Mouse (Mus musculus) B cell, adult 67 days (primary cell): Measurements from ENCODE around the gene Olfr745. TPM values are rescaled to one million over a fixed set of nuclear protein-coding genes. Genes with fewer than 3 reads are reported as not detected.

Source experiments
- total RNA-seq, 2 experiments: library from RNA; stranded (reverse); gene quantifications; 4 replicates each; pipeline ENCODE4 v1.2.4; 2023

The Olfr745 gene
- not detected for total RNA-seq

DNA sequence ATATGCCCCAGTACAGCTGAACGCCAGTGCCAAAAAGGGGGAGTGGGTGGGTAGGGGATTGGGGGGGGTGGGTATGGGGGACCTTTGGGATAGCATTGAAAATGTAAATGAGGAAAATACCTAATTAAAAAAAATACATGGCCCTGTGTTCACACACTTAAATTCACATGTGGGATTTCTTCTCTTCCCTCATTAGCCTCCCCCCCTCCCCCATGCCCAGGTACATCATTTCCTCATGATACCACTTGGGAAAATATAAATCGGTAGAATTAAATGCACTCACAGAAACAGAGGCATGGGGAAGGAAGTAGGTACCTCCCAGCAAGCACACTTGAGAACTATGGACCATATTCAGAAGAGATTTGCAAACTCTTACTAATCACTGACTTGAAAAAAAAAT is at the start of gene Olfr745:
Gene Olfr745, plus strand, starts transcription at position 301 of the 400 bp plus-strand sequence.

DNA sequence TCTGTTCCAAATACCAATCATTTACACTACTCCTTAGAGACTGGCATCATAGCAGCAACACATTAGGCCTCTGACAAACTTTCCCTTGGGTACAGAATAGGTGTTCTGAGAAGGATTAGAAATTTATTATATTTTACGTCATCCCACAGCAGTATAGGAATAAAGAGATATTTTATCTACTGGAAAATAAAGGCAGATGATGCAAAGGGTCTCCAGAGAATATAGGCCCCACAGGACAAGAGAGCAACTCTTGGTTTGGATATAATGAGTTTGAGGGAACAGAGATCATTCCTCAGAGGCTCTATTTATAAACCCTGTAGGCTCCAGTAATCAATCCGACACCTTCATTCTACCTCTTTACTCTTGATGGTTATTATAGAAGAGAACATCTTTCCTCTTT is 24.6 kb upstream of the Olfr745 start, which contains the start of gene Olfr744:
Gene Olfr744, plus strand, starts transcription at position 301 of the 400 bp plus-strand sequence.

DNA sequence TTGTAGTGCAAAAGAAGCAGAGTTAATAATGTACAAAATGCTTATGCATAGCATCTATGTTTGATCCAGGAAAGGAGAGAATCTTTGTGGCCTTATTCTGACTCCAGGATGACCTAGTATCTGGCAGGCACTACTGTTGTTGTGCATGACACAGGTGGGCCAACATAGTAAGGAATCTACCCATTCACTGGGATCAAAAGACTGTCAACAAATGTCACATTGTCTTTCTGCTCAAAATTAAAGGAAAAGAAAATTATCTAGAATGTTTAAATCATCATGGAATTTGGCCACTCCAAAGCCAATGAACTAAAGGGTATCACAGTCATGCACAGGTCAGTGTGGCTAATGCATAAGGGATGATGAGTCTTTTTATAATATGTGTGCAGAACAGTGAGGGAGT is 7.6 kb downstream of the Olfr745 start, which contains the start of gene Olfr746:
Gene Olfr746, plus strand, starts transcription at position 301 of the 400 bp plus-strand sequence.

DNA sequence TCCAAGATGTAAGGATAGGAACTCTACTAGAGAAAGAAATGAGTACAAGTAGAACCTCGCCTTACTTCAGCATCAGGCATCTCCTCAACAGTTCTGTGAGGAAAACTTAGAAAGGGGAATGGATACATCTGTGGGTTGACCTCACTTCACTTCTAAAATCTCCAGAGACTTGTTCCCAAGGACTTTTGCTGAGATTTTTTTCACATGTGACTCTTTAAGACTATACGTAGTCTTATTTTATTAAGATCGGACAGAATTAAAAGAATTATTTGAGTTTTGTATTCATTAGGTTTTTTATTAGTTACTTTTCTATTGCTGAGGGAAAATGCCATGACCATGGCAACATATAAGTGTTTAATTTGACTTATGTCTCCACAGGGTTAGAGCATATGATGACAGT is 53.9 kb downstream of the Olfr745 start, which contains the start of gene Olfr747:
Gene Olfr747, minus strand, starts transcription at position 101 of the 400 bp plus-strand sequence.

Other genes with a start within 250 kb of the Olfr745 start
- not detected for gene Olfr738, start 231.8 kb upstream of the Olfr745 start, total RNA-seq
- not detected for gene Olfr739, start 220.8 kb upstream of the Olfr745 start, total RNA-seq
- gene Olfr740, start 193.8 kb upstream of the Olfr745 start, total RNA-seq = not detected
- not detected for gene Olfr741, start 166.7 kb upstream of the Olfr745 start, total RNA-seq
- gene Olfr742, start 135.8 kb upstream of the Olfr745 start, total RNA-seq = not detected
- not detected for gene Olfr743, start 117.5 kb upstream of the Olfr745 start, total RNA-seq
- gene Olfr744, start 24.5 kb upstream of the Olfr745 start, total RNA-seq = not detected
- gene Olfr746, start 7.7 kb downstream of the Olfr745 start, total RNA-seq = not detected
- not detected for gene Olfr747, start 53.8 kb downstream of the Olfr745 start, total RNA-seq
- gene Olfr748, start 68.0 kb downstream of the Olfr745 start, total RNA-seq = not detected
- gene Olfr749, start 105.7 kb downstream of the Olfr745 start, total RNA-seq = not detected
- 10 to 100 TPM; 91.2 to 96.0 TPM for gene Ttc5, start 146.1 kb downstream of the Olfr745 start, total RNA-seq
- not detected for gene Ccnb1ip1, start 168.3 kb downstream of the Olfr745 start, total RNA-seq
- gene Parp2, start 168.5 kb downstream of the Olfr745 start, total RNA-seq = 10 to 100 TPM; 51.5 to 70.1 TPM
- gene Tep1, start 231.2 kb downstream of the Olfr745 start, total RNA-seq = 10 to 100 TPM; 51.1 to 62.5 TPM